8 mouse cellular contexts compared by ENCODE assay signal in the genomic region with DNA sequence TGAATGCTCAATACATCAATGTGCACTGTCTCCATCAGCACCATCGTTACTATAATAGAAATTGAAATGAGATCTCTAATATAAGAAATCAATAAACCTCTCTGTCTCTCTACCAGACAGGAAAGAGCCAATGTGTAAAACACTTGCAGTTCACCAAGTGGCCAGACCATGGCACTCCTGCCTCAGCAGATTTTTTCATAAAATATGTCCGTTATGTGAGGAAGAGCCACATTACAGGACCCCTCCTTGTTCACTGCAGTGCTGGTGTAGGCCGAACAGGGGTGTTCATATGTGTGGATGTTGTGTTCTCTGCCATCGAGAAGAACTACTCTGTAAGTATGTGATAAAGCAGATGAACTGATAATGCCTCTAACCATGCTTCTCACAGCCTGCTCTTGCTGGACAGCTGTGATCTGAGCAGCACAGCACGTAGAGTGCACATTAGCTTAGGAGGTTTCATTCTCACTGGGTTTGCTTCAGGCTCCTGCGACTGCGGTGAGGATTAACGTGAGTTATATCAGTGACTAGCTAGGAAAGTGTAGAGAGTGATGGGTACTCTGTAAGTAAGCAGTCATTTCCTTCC. TPM values are rescaled to one million over a fixed set of nuclear protein-coding genes. Genes with fewer than 3 reads are reported as not detected.
DNase-seq lines count a peak whose midpoint lies in the region.

No protein-coding gene starts in this region.

- DNase-seq in heart, postnatal 10 days: peak; percentile 16 to 39
- DNase-seq in heart, adult 8-10 months (ENCODE audit: low spot score): no peak
- peak; percentile 12 for DNase-seq in Muller cell, postnatal 12 days (ENCODE audit: inconsistent ontology term)
- DNase-seq in fibroblast of lung, adult 2 months (ENCODE audit: low read depth): peak; percentile 5
- peak; percentile 32 to 56 for DNase-seq in left cerebral cortex, postnatal 25 days (ENCODE audit: low spot score in 2 of 2)
- DNase-seq in retina, embryonic 14.5 days (ENCODE audit: low spot score): peak; percentile 71
- DNase-seq in thymus, postnatal 4 days: no peak
- DNase-seq in ovary, postnatal 10 days (ENCODE audit: low spot score): no peak

- intact Hi-C loops in heart, postnatal 10 days (cut with DNase I): loop anchor here (2.0 kb wide), 1 partner anchor 300 kb away; no protein-coding TSS in a partner anchor
- intact Hi-C loops in left cerebral cortex, postnatal 25 days (cut with DNase I): no loop called here

RNA-seq across cellular contexts. Expression of a gene that starts 43.9 kb away (rescaled TPM):
- total RNA-seq in heart, postnatal 10 days (2021): not detected
- total RNA-seq in heart, adult 8-10 months (2022): not detected
- under 1 TPM; 0.43 to 0.50 TPM for total RNA-seq in left cerebral cortex, postnatal 25 days (2021)

Comparison
In these comparisons a context has a peak if more than half of its experiments do, and no peak if none do; other contexts are left out.
1. DNase-seq: peak in heart, postnatal 10 days (2 of 2), Muller cell, postnatal 12 days (single experiment), fibroblast of lung, adult 2 months (single experiment), left cerebral cortex, postnatal 25 days (2 of 2) and retina, embryonic 14.5 days (single experiment); none in heart, adult 8-10 months (single experiment), thymus, postnatal 4 days (single experiment) and ovary, postnatal 10 days (single experiment).